Mouse (Mus musculus) T-helper 2 cell (primary cell): Measurements from ENCODE around the gene Zfp990.
"Not testable (repeated sequence)": the region's sequence is repeated elsewhere in the genome, so short reads cannot be mapped to it uniquely, and the experiment has no call there.

Experiments used
- in situ Hi-C: fragments of 300-600 bp; cut with MboI, MseI; formaldehyde crosslinking; loops from one replicate; pipeline ENCODE4 v1.15.1; 2025; ENCODE audit warnings: high pct_unique_total_duplicates

Zfp990 gene

DNA sequence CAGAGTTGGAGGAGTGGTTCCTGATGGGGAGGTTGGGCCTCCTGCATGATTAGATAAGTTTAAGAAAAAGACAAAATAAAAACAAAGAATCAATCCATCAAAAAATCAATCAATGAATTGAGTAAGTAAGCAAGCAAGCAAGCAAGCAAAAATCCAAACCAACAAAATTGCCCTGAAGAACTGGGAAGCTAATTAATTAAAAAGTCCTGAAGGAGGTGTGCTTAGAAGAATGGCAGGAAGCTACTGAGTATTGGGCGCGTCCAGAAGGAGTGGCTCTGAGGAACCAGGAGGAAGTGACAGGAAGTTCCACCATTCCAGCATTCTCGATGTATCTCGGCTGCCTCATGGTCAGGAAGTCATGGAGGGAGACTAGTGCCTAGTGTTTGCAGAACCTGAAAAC, at the start of gene Zfp990:
Gene Zfp990 (plus strand): TSS at position 301 of the 400 bp plus-strand sequence.
- in situ Hi-C loops, result not testable (repeated sequence)

DNA sequence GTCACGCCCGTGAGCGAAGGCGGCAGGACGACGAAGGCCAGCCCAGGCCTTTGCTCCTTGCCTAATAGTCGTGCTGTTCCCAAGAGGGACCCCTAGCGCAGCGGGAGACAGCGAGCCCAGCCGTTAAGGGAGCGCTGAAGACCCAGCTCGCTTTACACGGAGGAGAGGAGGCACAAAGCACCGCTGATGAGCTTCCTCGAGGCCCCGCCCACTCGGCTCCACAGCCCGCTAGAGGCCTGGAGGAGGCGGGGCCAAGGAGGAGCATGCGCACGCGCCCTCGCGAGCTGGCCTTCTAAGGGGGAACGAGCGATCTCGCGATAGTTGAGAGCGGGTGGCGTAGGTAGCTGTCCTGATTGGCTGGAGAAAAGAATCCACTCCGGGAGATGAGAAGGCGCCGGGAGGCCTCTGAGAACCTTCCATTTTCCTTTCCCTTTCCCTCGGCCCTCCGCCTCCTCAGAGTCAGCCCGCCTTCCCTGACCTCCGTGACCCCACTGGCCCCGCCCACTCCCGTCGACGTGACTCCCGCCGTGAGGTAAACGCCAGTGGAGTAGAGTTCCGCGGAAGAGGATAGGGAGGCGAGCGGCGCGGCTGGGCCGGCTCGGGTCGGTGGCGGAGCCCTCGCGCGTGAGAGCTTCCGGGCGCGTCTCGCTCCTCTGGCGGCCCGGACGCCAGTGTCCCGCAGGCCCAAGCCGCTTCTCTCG, 46.9 kb upstream of the Zfp990 start:
- in situ Hi-C loops, result not testable (repeated sequence)

DNA sequence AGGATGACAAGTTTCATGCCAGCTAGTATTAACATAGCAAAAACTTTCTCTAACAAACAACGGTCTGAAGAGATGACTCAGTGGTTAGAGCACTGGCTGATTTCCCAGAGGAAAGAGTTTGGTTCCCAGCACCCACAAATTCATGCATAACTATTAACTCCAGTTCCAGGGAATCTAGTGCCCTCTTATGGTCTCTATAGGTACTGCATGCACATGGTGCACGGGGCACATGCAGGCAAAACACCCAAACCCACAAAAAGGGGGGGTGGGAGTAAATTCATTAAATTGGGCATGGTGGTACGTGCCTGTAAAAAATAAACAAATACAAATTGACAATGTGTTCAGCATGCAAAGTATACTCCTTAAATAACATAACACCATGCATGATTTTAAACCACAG, 32.4 kb upstream of the Zfp990 start:
- in situ Hi-C loops, result loop anchor here (25.0 kb wide), 1 partner anchor 316 kb away; no protein-coding TSS in a partner anchor

DNA sequence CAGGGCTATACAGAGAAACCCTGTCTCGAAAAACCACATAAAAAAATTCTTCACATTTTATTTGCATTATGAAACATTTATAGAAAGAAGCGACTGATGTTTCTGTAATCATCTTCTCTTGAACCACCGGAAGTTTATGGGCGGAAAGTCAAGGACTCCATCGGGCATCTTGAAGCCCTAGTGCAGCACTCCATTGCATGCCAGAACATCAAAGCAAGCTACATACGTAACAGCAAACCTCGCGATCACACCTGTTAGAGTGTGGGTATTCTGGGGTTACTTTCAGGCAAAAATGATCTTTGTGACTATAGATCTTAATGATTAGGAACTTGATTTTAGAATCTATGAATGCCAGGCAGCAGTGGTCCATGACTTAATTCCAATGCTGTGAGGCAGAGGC, 29.9 kb upstream of the Zfp990 start:
- in situ Hi-C loops, result loop anchor here (5.0 to 25.0 kb wide), 2 partner anchors 318 to 1002 kb away; no protein-coding TSS in a partner anchor

DNA sequence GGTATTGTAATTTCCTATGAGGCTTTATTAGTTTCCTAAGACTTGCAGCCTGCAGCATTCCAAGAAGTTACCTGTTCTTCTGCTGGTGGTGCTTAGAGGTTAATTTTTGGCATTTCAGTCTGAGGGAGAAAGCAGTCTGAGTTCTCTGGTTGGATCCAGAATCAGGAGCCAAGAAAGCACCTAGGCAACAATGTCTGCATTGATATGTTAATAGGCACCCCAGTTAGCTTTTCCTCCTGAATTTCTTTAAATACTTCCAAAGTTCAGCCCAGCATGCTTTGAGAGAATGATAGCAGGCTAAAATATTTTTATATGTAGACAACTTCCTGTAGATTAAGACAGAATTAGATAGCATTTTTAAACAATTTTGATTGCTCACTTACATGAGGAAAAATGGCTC, 21.2 kb upstream of the Zfp990 start:
- in situ Hi-C loops, result loop anchor here (25.0 kb wide), 1 partner anchor 327 kb away; no protein-coding TSS in a partner anchor

DNA sequence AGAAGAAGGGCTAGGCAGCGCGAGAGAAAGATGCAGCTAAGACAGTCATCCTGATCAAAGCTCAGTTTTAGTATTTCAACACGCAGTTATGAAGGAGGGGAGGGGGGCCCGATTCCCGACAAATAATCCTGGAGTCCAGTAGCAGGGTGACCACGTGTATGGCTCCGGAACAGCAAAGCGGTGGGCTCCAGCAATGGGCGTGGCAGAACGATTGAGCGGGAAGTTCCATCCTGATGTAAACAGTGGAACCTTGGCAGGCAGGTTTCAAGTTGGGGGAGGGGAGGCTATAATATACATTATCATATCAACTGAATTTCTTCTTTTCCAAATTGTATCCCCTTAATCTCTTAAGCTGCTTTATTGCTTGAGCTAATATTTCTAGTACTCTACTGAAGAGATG, 18.4 kb upstream of the Zfp990 start:
- in situ Hi-C loops, result loop anchor here (25.0 kb wide), 1 partner anchor 330 kb away; no protein-coding TSS in a partner anchor

DNA sequence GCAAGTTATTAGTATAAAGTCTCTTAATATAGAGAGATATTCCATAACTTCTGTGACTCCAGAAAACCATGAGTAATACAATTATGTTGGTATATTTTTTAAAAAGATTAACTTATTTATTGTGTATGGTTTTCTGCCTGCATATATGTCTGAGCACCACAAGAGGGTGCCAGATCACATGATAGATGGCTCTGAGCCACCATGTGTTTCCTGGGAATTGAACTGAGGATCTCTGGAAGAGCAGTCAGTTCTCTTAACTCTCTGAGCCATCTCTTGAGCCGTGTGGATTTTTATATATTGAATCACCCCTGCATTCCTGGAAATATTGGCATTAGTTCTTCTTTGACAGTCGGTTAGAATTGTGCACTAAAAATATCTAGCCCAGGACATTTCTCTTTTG, 17.2 kb upstream of the Zfp990 start:
- in situ Hi-C loops, result loop anchor here (25.0 kb wide), 1 partner anchor 331 kb away; no protein-coding TSS in a partner anchor

DNA sequence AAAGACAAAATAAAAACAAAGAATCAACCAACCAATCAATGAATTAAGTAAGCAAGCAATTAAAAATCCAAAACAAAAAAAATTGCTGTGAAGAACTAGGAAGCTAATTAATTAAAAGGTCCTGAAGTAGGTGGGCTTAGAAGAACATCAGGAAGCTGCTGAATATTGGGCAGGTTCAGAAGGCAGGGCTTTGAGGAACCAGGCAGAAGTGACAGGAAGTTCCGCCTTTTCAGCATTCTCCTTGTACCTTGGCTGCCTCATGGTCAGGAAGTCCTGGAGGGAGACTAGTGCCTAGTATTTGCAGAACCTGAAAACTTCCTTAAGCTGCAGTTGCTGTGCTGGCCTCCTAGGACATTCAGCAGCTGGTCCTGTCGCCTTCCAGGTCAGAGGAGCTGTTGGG, 4.1 kb downstream of the Zfp990 start:
- in situ Hi-C loops, result loop anchor here (5.0 kb wide), 1 partner anchor 1718 kb away; no protein-coding TSS in a partner anchor

DNA sequence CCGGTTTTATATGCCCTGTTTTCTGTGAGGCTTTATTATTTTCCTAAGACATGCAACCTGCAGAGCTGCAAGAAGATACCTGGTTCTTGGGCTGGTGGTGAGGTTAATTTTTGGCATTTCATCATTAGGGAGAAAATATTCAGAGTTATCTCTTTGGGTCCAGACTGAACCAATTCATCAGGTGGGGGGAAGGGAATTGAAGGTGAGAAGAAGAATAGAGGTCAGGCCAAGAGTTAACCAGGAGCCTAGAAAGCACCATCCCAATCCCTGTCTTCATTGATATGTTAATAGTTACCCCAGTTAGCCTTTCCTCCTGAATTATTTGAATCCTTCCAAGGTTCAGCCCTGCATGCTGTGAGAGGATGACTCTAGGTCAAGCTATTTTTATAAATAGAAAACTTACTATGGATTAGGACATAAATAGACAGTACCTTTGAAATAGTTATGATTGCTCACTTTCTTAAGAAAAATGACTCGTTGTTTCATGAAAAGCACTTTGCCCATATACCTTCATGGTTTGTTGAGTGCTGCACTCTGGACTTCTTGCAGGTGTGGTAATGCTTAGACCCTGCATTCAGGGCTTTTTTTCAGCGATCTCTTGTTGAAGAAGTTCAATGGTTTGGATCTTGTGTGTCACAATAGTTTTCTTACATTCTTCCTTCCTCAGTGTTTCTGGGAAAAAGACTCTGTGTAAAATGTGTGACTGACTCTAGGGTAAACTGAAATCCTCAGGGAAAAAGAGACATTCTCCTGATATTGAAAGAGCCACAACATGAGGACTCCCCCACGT, 5.4 kb downstream of the Zfp990 start:
- in situ Hi-C loops, result loop anchor here (5.0 kb wide), 1 partner anchor 1716 kb away; no protein-coding TSS in a partner anchor

DNA sequence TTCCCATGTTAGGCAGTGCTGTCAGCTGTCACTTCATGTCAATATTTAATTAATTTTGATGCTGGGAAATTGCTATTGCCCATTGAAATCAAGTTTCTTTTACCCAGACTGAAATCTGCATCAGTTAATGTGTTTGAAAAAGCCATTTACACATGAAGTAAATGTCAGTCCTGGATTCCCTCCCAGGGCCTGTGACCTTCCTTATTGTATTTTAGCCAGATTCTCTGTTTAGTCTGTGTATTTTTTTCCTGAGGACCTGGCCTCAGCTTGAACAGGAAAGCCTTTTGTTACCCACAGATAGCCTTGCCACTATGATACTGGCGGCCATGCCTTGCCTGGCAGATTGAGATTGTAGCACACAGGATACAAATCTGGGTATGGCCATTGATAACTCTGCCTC, 6.8 kb downstream of the Zfp990 start:
- in situ Hi-C loops, result loop anchor here (5.0 kb wide), 1 partner anchor 1715 kb away; no protein-coding TSS in a partner anchor

DNA sequence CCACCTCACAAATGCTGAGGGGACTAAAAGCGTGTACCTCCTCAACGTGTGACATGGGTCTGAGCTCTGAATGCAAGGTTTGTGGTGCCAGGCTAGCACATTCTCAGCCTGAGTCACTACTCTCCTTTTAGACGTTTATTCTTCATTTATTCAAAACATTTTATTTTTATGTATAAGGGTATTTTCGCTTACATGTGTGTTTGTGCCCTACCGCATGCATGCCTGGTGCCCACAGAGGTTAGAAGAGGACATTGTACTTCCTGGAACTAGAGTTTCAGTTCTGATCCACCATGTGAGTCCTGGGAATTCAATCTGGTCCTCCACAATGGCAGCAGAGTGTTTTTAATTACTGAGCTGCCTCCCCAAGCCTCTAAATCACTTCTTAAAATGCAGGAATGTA, 33.3 kb downstream of the Zfp990 start:
- in situ Hi-C loops, result loop anchor here (5.0 to 10.0 kb wide), 2 partner anchors 1451 to 1793 kb away; no protein-coding TSS in a partner anchor

DNA sequence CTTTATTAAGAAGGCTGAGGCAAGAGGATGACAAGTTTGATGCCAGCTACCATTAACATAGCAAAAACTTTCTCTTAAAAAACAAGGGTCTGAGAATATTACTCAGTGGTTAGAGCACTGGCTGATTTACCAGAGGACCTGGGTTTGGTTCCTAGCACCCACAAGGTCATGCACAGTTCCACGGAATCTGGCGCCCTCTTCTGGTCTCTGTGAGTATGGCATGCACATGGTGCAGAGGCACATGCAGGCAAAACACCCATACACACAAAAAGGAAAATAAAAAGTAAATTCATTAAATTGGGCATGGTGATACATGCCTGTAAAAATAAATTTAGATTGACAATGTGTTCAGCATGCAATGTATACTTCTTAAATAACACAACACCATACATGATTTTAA, 34.5 kb downstream of the Zfp990 start:
- in situ Hi-C loops, result loop anchor here (10.0 kb wide), 1 partner anchor 1450 kb away; no protein-coding TSS in a partner anchor

DNA sequence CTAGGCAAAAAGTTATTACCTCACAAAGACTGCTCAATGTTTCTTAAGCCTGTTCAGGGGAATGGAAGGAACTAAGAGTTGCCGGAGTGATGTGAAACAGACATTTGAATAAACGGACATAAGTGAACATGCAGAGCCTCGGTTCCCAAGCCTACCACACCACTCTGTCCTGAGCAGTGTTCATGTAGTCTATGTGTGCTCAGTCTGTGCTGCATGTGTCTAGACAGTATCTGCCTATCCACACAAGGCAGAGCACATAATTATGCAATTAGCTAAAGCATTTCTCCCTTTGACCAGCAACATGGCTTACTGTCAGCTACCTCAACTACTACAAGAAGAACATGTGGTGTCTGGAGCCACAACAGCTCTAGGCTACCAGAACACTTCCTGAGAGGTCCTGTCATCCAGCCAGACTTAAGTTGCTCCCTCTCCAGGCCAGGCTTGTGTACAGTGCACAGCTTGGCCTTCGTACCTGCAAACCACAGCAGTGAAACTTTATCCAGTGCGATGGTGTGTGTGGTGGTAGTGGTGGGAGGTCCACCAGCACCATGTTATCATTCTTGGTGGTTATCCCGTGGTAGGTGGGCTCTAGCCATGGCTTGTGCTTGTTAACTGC, 35.3 kb downstream of the Zfp990 start:
- in situ Hi-C loops, result loop anchor here (10.0 kb wide), 1 partner anchor 1449 kb away; no protein-coding TSS in a partner anchor

DNA sequence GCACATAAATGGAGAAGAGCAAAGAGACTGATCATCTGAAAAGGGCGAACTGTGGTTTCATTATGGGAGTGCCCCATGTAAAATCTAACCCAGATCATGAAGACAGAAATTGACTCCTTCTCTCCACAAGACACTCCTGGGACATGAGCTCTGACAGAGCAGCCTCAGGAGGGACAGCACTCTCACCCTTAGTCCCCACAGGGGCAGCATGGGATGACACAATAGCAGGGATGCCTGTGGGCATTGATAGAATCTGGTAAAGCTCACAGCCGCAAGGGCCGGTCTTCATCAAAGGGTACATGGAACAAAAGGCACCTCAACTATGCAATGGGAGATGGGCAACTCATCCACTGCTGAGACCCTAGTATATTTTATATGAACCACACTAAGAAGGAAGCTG, 35.9 kb downstream of the Zfp990 start:
- in situ Hi-C loops, result loop anchor here (10.0 kb wide), 1 partner anchor 1448 kb away; no protein-coding TSS in a partner anchor

DNA sequence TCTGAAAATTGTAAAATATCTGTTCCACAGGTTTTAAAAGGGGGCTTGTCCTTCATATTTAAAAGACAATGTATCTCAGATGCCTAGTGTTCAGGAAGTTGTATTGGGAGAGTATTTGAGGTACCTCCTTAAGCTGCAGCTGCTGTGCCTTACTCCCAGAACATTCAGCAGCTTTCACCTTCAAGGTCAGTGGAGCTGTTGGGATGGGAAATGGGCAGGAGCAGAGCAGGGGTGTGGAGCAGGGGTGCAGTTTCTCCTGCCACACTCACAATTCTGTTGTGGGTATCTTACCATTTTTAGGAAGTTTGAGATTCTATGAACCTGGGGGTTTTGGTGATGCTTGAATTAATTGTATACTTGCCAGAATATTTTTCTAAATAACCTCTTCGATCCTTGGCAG, 46.1 kb downstream of the Zfp990 start:
- in situ Hi-C loops, result loop anchor here (5.0 to 25.0 kb wide), 5 partner anchors 506 to 1961 kb away; no protein-coding TSS in a partner anchor

DNA sequence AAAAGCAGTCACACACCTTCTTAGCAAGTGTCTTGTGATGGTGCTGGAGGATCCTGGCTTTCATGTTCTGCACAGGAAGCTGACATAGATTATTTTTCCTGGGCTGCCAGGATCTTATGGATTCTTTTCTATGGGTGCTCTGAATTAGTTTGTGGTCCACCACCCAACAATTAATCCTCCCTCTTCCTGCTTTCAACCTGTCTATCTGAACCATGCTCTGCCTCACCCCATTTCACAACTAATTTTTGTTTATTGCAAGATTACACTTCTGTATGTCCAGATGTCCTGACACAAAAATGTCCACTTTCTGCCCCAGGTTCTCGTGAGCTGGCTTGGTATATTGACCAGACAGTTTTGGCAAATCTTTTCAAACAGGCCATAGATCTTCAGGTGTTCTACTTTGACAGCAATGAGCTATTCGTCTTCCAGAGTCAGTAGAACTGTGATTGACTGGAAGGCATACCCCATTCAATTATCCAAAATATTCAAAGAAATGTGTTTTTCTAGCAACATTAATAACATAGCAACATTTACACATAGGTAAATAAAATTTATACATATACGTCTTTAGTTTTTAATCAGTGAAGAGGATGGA, 49.0 kb downstream of the Zfp990 start:
- in situ Hi-C loops, result loop anchor here (5.0 to 25.0 kb wide), 5 partner anchors 503 to 1958 kb away; no protein-coding TSS in a partner anchor

DNA sequence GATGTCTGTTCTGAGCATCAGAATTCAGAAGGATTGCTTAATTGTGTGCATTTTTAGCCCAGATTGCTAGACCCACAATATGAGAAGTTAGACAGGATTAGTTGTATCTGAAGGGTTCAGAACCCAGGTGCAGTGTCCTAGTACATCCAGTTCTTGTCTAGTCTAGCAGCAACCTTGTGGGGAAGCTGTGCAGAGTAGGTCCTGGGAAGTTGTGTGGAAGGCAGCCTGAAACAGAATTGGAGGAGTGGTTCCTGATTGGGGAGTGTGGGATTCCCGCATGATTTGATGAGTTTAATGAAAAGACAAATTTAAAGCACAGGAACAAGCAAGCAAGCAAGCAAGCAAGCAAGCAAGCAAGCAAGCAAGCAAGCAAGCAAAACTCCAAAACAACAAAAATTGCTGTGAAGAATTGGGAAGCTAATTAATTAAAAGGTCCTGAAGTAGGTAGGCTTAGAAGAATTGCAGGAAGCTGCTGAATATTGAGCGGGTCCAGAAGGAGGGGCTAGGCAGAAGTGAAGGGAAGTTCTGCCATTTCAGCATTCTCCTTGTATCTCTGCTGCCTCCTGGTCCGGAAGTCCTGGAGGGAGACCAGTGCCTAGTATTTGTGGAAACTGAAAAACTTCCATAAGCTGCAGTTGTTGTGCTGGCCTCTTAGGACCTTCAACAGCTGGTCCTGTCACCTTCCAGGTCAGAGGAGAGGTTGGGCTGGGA, 53.7 kb downstream of the Zfp990 start:
- in situ Hi-C loops, result loop anchor here (25.0 kb wide), 4 partner anchors 498 to 1598 kb away; no protein-coding TSS in a partner anchor

DNA sequence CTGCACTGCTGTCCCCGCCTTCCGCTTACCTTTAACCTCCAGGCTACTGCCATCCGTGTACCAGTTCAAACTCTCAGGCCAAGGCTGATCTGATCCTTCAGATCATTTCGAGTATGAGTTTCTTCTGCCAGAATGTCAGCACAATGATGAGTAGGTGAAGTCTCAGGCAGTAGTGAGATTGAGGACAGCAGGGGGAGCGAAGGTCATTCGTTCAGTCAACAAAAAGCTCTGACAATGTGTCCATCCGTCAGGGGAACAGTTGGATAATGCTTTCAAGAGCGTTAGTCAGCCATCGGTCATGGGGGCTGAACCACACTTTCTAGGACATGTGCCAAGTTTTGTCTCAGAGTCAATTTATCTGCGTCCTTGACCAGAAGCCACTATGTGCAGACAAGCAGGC, 59.9 kb downstream of the Zfp990 start:
- in situ Hi-C loops, result loop anchor here (25.0 kb wide), 4 partner anchors 492 to 1592 kb away; no protein-coding TSS in a partner anchor

DNA sequence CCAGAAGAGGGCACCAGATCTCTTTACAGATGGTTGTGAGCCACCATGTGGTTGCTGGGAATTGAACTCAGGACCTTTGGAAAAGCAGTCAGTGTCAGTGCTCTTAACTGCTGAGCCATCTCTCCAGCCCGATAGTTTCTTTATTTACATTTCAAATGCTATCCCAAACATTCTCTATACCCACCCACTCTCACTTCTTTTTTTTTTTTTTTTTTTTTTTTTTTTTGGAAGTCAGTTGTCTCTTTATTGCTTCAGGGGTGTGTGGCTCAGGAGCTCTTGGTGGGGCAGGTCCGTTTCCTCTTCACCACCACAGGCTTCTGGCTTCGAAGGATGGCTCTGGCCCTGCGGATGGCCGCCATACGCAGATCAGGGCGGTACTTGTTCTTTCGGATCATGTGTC, 66.1 kb downstream of the Zfp990 start:
- in situ Hi-C loops, result not testable (repeated sequence)

DNA sequence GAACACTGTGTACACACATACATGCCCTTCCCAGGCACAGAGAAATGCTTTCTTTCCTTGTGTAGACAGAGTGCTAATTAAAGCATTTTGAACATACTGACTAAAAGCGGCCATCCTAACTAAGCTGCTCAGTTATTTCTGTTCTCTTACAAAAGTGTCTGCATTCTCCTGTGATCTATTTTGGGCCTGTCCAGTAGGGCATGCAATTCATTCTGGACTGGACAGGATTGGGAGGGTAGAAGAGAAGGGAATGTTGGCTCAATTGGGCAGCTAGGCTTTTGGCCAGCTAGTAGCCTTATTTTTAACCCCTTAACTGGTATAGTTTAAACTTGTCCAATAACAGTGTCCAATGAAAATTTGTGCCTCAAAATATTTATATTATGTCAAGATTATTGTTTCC, 69.8 kb downstream of the Zfp990 start:
- in situ Hi-C loops, result loop anchor here (5.0 kb wide), 1 partner anchor 173 kb away; no protein-coding TSS in a partner anchor
